Mouse (Mus musculus) embryo, embryonic 10 days (tissue): Measurements from ENCODE around the gene Ccl27b.
"Not testable (repeated sequence)": the region's sequence is repeated elsewhere in the genome, so short reads cannot be mapped to it uniquely, and the experiment has no call there.

Experiments used
- DNase-seq: peaks from one replicate; pipeline ENCODE4 v3.0.0-alpha.2; 2015; ENCODE audit warnings: low spot score

The Ccl27b gene

GRCm38 (mm10) chr4:42654951-42655350 lies at the start of gene Ccl27b:
TSS of gene Ccl27b (plus strand) at chr4:42655251.
- DNase-seq = not testable (repeated sequence)

- not testable (repeated sequence) for DNase-seq
Measured at GRCm38 (mm10) chr4:42611895-42612294, 43.2 kb upstream of the Ccl27b start, which contains the start of gene Gm10591. TSS of gene Gm10591 (plus strand) at chr4:42612195.

- DNase-seq = not testable (repeated sequence)
Measured at GRCm38 (mm10) chr4:42629419-42629818, 25.6 kb upstream of the Ccl27b start, which contains the start of gene Gm2564. TSS of gene Gm2564 (plus strand) at chr4:42629719.

- not testable (repeated sequence) for DNase-seq
Measured at GRCm38 (mm10) chr4:42661793-42662192, 6.7 kb downstream of the Ccl27b start, which contains the start of gene Il11ra2. TSS of gene Il11ra2 (minus strand) at chr4:42661893.

- DNase-seq = not testable (repeated sequence)
Measured at GRCm38 (mm10) chr4:42675415-42675814, 20.4 kb downstream of the Ccl27b start.

GRCm38 (mm10) chr4:42679365-42679764 lies 24.3 kb downstream of the Ccl27b start:
- not testable (repeated sequence) for DNase-seq

- not testable (repeated sequence) for DNase-seq
Measured at GRCm38 (mm10) chr4:42680374-42681356, 25.6 kb downstream of the Ccl27b start.

GRCm38 (mm10) chr4:42681473-42682182 lies 26.6 kb downstream of the Ccl27b start:
- DNase-seq = not testable (repeated sequence)

- not testable (repeated sequence) for DNase-seq
Measured at GRCm38 (mm10) chr4:42682183-42682524, 27.1 kb downstream of the Ccl27b start.
